Mouse (Mus musculus) limb, embryonic 14.5 days (tissue): ENCODE results near the gene Eps15l1. TPM values are rescaled to one million over a fixed set of nuclear protein-coding genes. Genes with fewer than 3 reads are reported as not detected.

Source experiments
- ATAC-seq: fragments of 200-750 bp; cut with Nextera tagmentation; 2 replicates; pipeline ENCODE4 v1.8.0; 2017; ENCODE audit warnings: low read depth, moderate number of reproducible peaks, moderate TSS enrichment; ENCODE audit not compliant: low FRiP score
- DNase-seq: peaks from one replicate; pipeline ENCODE4 v3.0.0-alpha.2; 2015; ENCODE audit warnings: low spot score
- H3K27ac ChIP-seq: fragments of 300-500 bp; sonication (generic); replicated peaks from 2 replicates; pipeline ENCODE4 v1.5.1; 2014; ENCODE audit warnings: low read depth, mild to moderate bottlenecking, low read length, moderate library complexity, mixed read lengths
- H3K27me3 ChIP-seq: fragments of 300-500 bp; sonication (generic); 2 replicates; pipeline ENCODE4 v1.6.1; 2014; ENCODE audit warnings: low read length, mixed read lengths; ENCODE audit not compliant: control insufficient read depth, insufficient read depth
- H3K36me3 ChIP-seq: fragments of 300-500 bp; sonication (generic); 2 replicates; pipeline ENCODE4 v1.6.1; 2014; ENCODE audit warnings: mild to moderate bottlenecking, low read length, moderate library complexity, mixed read lengths; ENCODE audit not compliant: control insufficient read depth, insufficient read depth
- H3K4me1 ChIP-seq: fragments of 300-500 bp; sonication (generic); 2 replicates; pipeline ENCODE4 v1.6.1; 2014; ENCODE audit warnings: antibody characterized with exemption, low read length, mixed read lengths; ENCODE audit not compliant: control insufficient read depth, insufficient read depth
- H3K4me2 ChIP-seq: fragments of 300-500 bp; sonication (generic); replicated peaks from 2 replicates; pipeline ENCODE4 v1.6.1; 2014; ENCODE audit warnings: low read depth, mild to moderate bottlenecking, low read length, moderate library complexity; ENCODE audit not compliant: severe bottlenecking
- H3K4me3 ChIP-seq: fragments of 300-500 bp; sonication (generic); replicated peaks from 2 replicates; pipeline ENCODE4 v1.5.1; 2014; ENCODE audit warnings: low read length
- H3K9ac ChIP-seq: fragments of 300-500 bp; sonication (generic); 2 replicates; pipeline ENCODE4 v1.6.1; 2014; ENCODE audit warnings: mild to moderate bottlenecking, low read depth, low read length, moderate library complexity; ENCODE audit not compliant: severe bottlenecking
- H3K9me3 ChIP-seq: fragments of 300-500 bp; sonication (generic); 2 replicates; pipeline ENCODE4 v1.6.1; 2016; ENCODE audit warnings: low read length; ENCODE audit not compliant: control insufficient read depth
- POLR2A ChIP-seq: fragments of 200-500 bp; IDR thresholded peaks from 2 replicates; pipeline ENCODE4 v1.8.0; 2012; ENCODE audit warnings: inconsistent platforms, mild to moderate bottlenecking, moderate library complexity, borderline replicate concordance; ENCODE audit not compliant: insufficient read depth, insufficient read length; ENCODE audit errors: extremely low read depth
- WGBS: fragments of 180-500 bp; shearing (Covaris S2); extraction: QIAGEN DNeasy Blood & Tissue Kit; methylation state at CpG from one replicate; pipeline ENCODE4 v1.1.7; 2014; 5-methylcytosine and 5-hydroxymethylcytosine counted together
- polyA plus RNA-seq, 2 experiments: library from polyadenylated mRNA; depleted of rRNA in 1 of 2; stranded (reverse) in 1 of 2; unstranded in 1 of 2; fragments of >200 nt; fragmentation: Nextera tagmentation in 1 of 2; extraction: Ambion mirVana in 1 of 2; gene quantifications; 2 replicates each; pipeline versions ENCODE4 v1.2.1 to v1.2.3; 2012 to 2014

Gene Eps15l1
- polyA plus RNA-seq, 2 experiments, result 56.5 to 114 TPM

- Histone ChIP-seq H3K9me3 (no peaks in the 10 kb centered on the region), H3K27ac (no peak overlapping the region), H3K4me1 (no peaks in the 10 kb centered on the region), H3K4me3 (no peak overlapping the region), H3K36me3 (peaks cover 14% of the 10 kb centered on the region), H3K9ac (no peak overlapping the region), H3K4me2 (no peak overlapping the region), H3K27me3 (no peaks in the 10 kb centered on the region)
- no peak for ATAC-seq
- WGBS, result 90% methylated on average over 4 of the region's 4 CpGs
- TF ChIP-seq POLR2A, result no peak
- DNase-seq, result no peak
Measured at GRCm38 (mm10) chr8:72331631-72332030, 89.6 kb downstream of the Eps15l1 start.

- no peaks in the 10 kb centered on the region for H3K27me3 ChIP-seq
- peaks cover 10% of the 10 kb centered on the region for H3K36me3 ChIP-seq
- no peak overlapping the region for H3K4me3 ChIP-seq
- no peaks in the 10 kb centered on the region for H3K9me3 ChIP-seq
- H3K27ac ChIP-seq, result no peak overlapping the region
- no peak for ATAC-seq
- WGBS, result 78% methylated on average over 6 of the region's 6 CpGs
- H3K4me2 ChIP-seq, result no peak overlapping the region
- H3K4me1 ChIP-seq, result no peaks in the 10 kb centered on the region
- no peak for DNase-seq
- no peak overlapping the region for H3K9ac ChIP-seq
- TF ChIP-seq POLR2A, result no peak
Measured at GRCm38 (mm10) chr8:72330806-72331516, 90.3 kb downstream of the Eps15l1 start.

- no peak overlapping the region for H3K4me3 ChIP-seq
- no peaks in the 10 kb centered on the region for H3K36me3 ChIP-seq
- H3K9ac ChIP-seq, result no peak overlapping the region
- ATAC-seq (no peak), DNase-seq (no peak)
- no peaks in the 10 kb centered on the region for H3K27me3 ChIP-seq
- H3K27ac ChIP-seq, result no peak overlapping the region
- no peaks in the 10 kb centered on the region for H3K4me1 ChIP-seq
- TF ChIP-seq POLR2A, result no peak
- 86% methylated on average over 3 of the region's 3 CpGs for WGBS
- H3K9me3 ChIP-seq, result no peaks in the 10 kb centered on the region
- no peak overlapping the region for H3K4me2 ChIP-seq
Measured at GRCm38 (mm10) chr8:72329116-72329515, 92.1 kb downstream of the Eps15l1 start.

- 71% methylated on average over 2 of the region's 2 CpGs for WGBS
Measured at GRCm38 (mm10) chr8:72324708-72325107, 96.6 kb downstream of the Eps15l1 start.

GRCm38 (mm10) chr8:72324036-72324706, 97.1 kb downstream of the Eps15l1 start:
- TF ChIP-seq POLR2A, result no peak
- H3K27me3 ChIP-seq, result peaks cover 25% of the 10 kb centered on the region
- 81% methylated on average over 10 of the region's 10 CpGs for WGBS

More at GRCm38 (mm10) chr8:72324708-72325107, 96.6 kb downstream of the Eps15l1 start:
- ATAC-seq (no peak), DNase-seq (no peak)
- Histone ChIP-seq H3K9me3 (no peaks in the 10 kb centered on the region; the same call in 1 of the 2 replicates), H3K27ac (no peak overlapping the region), H3K4me2 (no peak overlapping the region), H3K4me1 (peaks cover 5% of the 10 kb centered on the region; the same call in 1 of the 2 replicates), H3K9ac (no peak overlapping the region), H3K36me3 (peaks cover 13% of the 10 kb centered on the region), H3K27me3 (peaks cover 20% of the 10 kb centered on the region), H3K4me3 (no peak overlapping the region)
- TF ChIP-seq POLR2A, result no peak

More at GRCm38 (mm10) chr8:72324036-72324706, 97.1 kb downstream of the Eps15l1 start:
- ATAC-seq, result no peak
- Histone ChIP-seq H3K4me2 (no peak overlapping the region), H3K4me1 (peaks cover 9% of the 10 kb centered on the region; the same call in 1 of the 2 replicates), H3K9ac (no peak overlapping the region), H3K4me3 (no peak overlapping the region), H3K27ac (no peak overlapping the region), H3K36me3 (peaks cover 13% of the 10 kb centered on the region), H3K9me3 (no peaks in the 10 kb centered on the region; the same call in 1 of the 2 replicates)
- DNase-seq, result no peak
